Mouse (Mus musculus): ENCODE results near the gene Rbbp4. TPM values are rescaled to one million over a fixed set of nuclear protein-coding genes. Genes with fewer than 3 reads are reported as not detected.

Gene Rbbp4
- polyA plus RNA-seq, 1 experiment: 64.5 TPM

DNA sequence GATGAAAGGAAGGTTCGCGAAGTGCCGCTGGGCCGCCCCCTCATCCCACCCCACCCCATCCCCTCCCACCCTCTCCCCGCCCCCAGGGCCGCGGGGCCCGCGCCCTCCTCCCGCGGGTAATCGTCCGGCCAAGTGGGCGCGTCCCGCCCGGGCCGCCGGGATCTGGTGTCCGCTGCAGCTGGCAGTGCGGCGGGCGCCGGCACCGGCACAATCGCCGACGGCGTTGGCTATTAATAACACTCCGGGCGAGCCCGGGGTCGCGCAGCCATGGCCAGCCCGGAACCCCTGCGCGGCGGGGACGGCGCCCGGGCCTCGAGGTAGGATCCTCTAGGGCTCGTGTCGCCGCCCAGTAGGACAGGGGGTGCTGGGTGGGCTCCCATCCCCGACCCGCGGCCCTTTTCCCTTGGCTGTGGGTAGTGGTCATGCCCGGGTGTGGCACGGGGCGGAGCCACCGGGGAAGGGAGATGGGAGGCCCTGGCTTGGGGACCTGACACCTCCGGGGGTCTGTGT lies 47.6 kb downstream of the Rbbp4 start, which contains the start of gene Sync:
Gene Sync, plus strand, starts transcription at position 146 of the 510 bp plus-strand sequence.
- no peak within 1 kb of the TSS for H3K27ac ChIP-seq (ENCODE audit: insufficient read depth, low read length)
- TF ChIP-seq CTCF (IDR thresholded peaks at IDR 0.05; ENCODE audit: extremely low read depth, insufficient read depth, low read length) (no peak), POLR2A (IDR thresholded peaks at IDR 0.05; ENCODE audit: extremely low read depth, insufficient read depth, low read length) (no peak)
- H3K4me3 ChIP-seq (ENCODE audit: insufficient read depth, low read length): peak within 1 kb of the TSS; percentile 33; the same call in 1 of the 2 replicates
- peaks cover 3% of the 10 kb centered on the region; the same call in 1 of the 2 replicates for H3K4me1 ChIP-seq (ENCODE audit: control insufficient read depth, insufficient read depth, low read length)

DNA sequence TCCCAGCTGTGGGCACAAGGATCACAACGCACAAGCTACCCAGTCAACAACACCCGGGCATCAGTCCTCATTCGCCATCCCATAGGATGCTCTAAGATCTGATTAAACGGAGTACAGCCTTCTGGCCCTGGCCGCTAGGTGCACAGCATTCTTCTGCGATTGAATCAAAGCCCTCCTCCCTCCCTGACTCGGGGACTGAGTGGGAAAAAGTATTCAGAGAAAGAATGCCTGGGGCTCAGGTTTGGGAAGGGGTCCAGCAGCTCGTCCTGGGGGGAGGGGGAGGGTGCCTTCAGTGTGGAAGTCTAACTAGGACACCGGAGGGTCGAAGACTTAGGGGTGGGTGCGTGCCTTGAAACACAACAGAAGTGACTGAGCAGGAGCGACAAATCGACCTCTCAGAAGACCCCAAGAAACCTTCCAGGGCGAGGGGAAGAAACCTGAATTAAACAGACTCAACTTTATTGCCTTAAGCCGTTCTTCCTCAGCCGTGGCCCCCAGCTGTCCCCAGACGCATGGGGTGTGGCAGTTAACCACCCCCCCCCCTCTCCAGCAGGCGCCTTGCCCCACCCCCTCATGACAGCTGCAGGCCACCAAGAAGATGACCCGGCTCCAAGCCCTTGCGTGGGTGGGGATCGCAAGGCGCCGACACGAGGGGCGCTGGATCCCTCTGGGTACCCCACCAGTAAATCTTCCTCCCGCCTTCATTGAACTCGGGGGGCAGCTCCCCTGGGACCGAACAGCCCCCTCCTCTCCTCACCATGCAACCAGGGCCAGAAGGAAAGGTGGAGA lies 48.3 kb downstream of the Rbbp4 start:
- peaks cover 3% of the 10 kb centered on the region; the same call in 1 of the 2 replicates for H3K4me1 ChIP-seq (ENCODE audit: control insufficient read depth, insufficient read depth, low read length)
- H3K27ac ChIP-seq (ENCODE audit: insufficient read depth, low read length): no peak overlapping the region
- peak overlapping the region; percentile 33; the same call in 1 of the 2 replicates for H3K4me3 ChIP-seq (ENCODE audit: insufficient read depth, low read length)
- no peak for TF ChIP-seq CTCF (IDR thresholded peaks at IDR 0.05; ENCODE audit: extremely low read depth, insufficient read depth, low read length)
- TF ChIP-seq POLR2A (IDR thresholded peaks at IDR 0.05; ENCODE audit: extremely low read depth, insufficient read depth, low read length): no peak

DNA sequence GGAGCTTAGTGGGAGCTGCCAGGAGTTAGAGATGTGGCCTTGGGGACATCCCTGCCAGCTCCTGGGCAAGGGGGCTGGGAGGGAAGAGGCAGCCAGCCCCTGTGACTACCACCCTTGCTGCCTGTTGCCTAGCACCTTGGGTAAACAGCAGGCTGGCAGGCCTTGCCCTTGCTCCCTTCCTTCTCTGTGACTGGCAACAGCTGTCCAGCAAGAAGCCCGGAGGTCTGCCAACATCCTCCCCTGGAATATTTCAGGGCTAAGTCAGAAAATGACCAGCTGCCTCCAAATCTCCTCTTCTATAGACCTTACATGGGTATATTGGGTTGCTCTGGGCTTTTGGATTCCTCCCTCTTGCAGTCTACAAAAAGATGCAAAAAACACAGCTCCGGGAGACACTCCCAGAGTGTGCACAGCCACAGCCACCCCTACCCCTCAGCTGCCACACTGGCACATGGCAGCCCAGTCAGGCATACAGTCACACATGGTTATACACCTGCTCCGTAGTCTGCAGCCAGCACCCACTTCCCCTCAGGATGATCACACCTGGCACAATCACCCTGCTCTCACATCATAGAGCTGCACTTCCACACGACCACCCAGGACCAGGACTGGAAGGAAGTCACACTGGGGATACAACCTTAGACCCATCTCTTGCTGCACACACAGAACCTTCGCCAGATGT lies 49.0 kb downstream of the Rbbp4 start:
- peaks cover 3% of the 10 kb centered on the region; the same call in 1 of the 2 replicates for H3K4me1 ChIP-seq (ENCODE audit: control insufficient read depth, insufficient read depth, low read length)
- no peak overlapping the region for H3K27ac ChIP-seq (ENCODE audit: insufficient read depth, low read length)
- peak overlapping the region; percentile 33; the same call in 1 of the 2 replicates for H3K4me3 ChIP-seq (ENCODE audit: insufficient read depth, low read length)
- no peak for TF ChIP-seq CTCF (IDR thresholded peaks at IDR 0.05; ENCODE audit: extremely low read depth, insufficient read depth, low read length)
- TF ChIP-seq POLR2A (IDR thresholded peaks at IDR 0.05; ENCODE audit: extremely low read depth, insufficient read depth, low read length): no peak

DNA sequence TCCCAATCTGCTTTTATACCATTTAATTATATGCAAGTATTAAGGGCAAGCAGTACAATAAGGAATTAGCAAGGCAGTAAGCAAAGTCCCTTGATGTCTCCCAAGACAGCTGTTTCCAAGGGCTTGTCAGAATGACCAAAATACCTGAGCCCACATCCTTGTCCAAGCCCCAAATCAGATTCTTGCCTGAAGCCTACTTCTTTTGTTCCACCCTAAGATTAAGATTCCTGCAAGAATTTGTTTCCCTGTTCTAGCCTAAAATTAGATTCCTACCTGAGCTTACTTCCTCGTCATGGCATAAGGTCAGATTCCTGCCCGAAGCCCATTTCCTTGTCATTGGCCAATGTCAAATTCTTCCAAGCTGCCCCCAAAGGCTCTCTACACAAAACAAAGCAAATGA lies 50.5 kb downstream of the Rbbp4 start:
- TF ChIP-seq CTCF (IDR thresholded peaks at IDR 0.05; ENCODE audit: extremely low read depth, insufficient read depth, low read length) (no peak), POLR2A (IDR thresholded peaks at IDR 0.05; ENCODE audit: extremely low read depth, insufficient read depth, low read length) (no peak)
- Histone ChIP-seq H3K4me3 (ENCODE audit: insufficient read depth, low read length) (no peak overlapping the region), H3K27ac (ENCODE audit: insufficient read depth, low read length) (no peak overlapping the region), H3K4me1 (ENCODE audit: control insufficient read depth, insufficient read depth, low read length) (peaks cover 3% of the 10 kb centered on the region; the same call in 1 of the 2 replicates)

DNA sequence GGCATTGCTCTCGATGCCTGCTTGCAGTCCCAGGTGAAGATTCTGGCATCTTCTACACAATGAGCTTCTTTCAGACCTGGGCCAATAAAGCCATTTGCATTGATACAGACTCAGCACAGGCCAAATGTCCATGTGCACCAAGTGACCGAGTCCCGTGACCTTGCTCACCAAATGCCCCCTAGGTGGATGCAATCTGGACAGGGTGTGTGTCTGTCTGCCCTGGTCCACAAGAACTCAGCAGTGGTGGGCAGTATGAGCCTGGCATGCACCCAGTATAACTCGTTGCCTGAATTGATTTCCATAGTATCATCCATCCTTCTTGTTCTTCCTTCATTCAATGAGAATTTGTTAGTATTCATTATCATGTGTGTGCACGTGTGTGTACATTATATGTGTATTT lies 51.9 kb downstream of the Rbbp4 start:
- Histone ChIP-seq H3K4me3 (ENCODE audit: insufficient read depth, low read length) (no peak overlapping the region), H3K4me1 (ENCODE audit: control insufficient read depth, insufficient read depth, low read length) (peaks cover 3% of the 10 kb centered on the region; the same call in 1 of the 2 replicates), H3K27ac (ENCODE audit: insufficient read depth, low read length) (no peak overlapping the region)
- no peak for TF ChIP-seq POLR2A (IDR thresholded peaks at IDR 0.05; ENCODE audit: extremely low read depth, insufficient read depth, low read length)
- TF ChIP-seq CTCF (IDR thresholded peaks at IDR 0.05; ENCODE audit: extremely low read depth, insufficient read depth, low read length): no peak

DNA sequence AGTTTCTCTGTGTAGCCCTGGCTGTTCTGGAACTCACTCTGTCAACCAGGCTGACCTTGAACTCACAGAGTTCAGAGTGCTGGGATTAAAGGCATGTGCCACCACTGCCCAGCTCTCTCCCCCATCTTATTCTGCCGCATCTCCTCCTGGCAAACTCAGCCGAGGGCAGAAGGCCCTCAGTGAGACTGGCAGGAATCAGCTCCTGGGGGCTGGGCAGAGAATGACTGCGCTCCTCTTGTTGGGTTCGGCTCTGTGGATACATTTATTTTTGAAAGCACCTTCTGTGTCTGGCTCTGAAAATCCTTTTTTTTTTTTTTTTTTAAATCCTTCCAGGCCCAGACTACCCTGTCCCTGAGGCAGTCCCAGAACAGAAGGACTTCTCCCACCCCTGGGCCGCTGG lies 52.4 kb downstream of the Rbbp4 start:
- Histone ChIP-seq H3K4me3 (ENCODE audit: insufficient read depth, low read length) (no peak overlapping the region), H3K4me1 (ENCODE audit: control insufficient read depth, insufficient read depth, low read length) (peaks cover 3% of the 10 kb centered on the region; the same call in 1 of the 2 replicates), H3K27ac (ENCODE audit: insufficient read depth, low read length) (no peak overlapping the region)
- TF ChIP-seq POLR2A (IDR thresholded peaks at IDR 0.05; ENCODE audit: extremely low read depth, insufficient read depth, low read length) (no peak), CTCF (IDR thresholded peaks at IDR 0.05; ENCODE audit: extremely low read depth, insufficient read depth, low read length) (no peak)

DNA sequence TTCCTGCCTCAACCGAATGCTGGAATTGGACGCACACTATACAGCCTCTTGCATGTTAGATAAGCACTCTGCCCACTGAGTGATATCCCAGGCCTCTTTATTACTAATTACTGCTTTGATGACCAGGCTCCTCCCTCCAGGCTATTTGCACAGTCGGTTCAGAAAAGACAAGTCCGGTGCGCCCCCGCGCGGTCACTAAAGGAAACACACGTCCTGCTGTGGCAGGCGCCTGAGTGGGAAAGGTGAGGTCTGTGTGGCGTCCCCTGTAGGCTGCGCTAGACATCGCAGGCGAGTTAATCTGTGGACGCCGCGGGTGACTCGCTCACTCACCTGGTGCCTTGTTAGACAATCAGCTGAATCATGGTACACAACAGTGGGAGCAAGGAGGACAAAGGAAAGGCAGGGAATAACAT lies 58.7 kb downstream of the Rbbp4 start:
- TF ChIP-seq POLR2A (IDR thresholded peaks at IDR 0.05; ENCODE audit: extremely low read depth, insufficient read depth, low read length) (no peak), CTCF (IDR thresholded peaks at IDR 0.05; ENCODE audit: extremely low read depth, insufficient read depth, low read length) (peak; percentile 98)

DNA sequence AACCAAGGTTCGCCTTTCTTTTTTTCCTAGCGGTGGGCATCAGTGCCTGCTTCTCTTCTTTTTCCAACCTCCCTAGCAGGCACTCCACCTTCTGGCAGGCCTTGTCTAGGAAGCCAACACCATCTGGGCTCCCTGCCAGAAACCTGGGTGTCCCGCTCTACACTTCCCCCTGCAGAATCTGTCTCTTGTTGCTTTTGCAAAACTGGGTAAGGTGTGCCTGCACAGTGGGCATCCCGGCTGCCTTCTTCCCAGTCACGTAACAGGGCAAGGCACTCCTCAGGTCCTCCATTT lies 62.5 kb downstream of the Rbbp4 start:
- H3K4me1 ChIP-seq (ENCODE audit: control insufficient read depth, insufficient read depth, low read length): no peaks in the 10 kb centered on the region
- TF ChIP-seq CTCF (IDR thresholded peaks at IDR 0.05; ENCODE audit: extremely low read depth, insufficient read depth, low read length) (0 out of 2 replicates have a peak, but pooled peaks have one; percentile 2), POLR2A (IDR thresholded peaks at IDR 0.05; ENCODE audit: extremely low read depth, insufficient read depth, low read length) (no peak)
- no peak overlapping the region for H3K4me3 ChIP-seq (ENCODE audit: insufficient read depth, low read length)
- H3K27ac ChIP-seq (ENCODE audit: insufficient read depth, low read length): no peak overlapping the region

More for the DNA sequence above, 58.7 kb downstream of the Rbbp4 start:
- Histone ChIP-seq H3K4me1 (ENCODE audit: control insufficient read depth, insufficient read depth, low read length) (no peaks in the 10 kb centered on the region), H3K4me3 (ENCODE audit: insufficient read depth, low read length) (no peak overlapping the region), H3K27ac (ENCODE audit: insufficient read depth, low read length) (no peak overlapping the region)

DNA sequence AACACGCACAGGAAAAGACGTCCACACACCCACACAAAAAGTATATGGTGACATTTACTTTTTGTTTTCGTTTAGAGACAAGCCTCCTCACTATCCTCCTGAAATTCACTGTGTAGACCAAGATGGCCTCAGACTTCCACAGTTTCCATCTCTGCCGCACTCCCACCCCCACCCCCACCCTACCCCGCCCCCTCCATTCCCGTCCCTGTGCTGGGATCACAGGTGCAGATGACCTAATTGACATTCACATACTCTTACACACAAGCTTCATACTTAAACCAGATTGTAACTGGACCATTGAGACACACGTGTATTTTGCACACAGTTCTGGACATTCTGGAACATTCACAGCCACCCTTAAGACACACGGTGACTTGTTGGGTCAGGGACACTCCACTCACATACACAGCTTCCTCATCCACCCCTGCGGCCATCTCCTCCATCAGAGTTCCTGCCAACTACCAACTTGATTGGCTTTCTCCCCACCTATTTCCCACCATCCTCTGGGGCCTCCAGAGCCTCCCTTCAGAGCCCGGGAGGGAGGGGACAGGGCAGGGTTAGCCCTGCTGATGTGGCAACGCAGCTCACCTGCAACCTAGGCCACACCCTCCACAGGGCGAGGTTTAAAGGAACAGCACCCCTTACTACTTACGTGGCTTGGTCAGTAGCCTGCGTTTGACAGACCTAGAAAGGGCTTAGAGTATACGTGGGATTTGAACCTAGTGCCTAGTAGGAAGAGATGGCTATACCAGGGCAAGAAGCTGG lies 63.0 kb downstream of the Rbbp4 start:
- Histone ChIP-seq H3K27ac (ENCODE audit: insufficient read depth, low read length) (no peak overlapping the region), H3K4me3 (ENCODE audit: insufficient read depth, low read length) (no peak overlapping the region), H3K4me1 (ENCODE audit: control insufficient read depth, insufficient read depth, low read length) (no peaks in the 10 kb centered on the region)
- TF ChIP-seq CTCF (IDR thresholded peaks at IDR 0.05; ENCODE audit: extremely low read depth, insufficient read depth, low read length) (no peak), POLR2A (IDR thresholded peaks at IDR 0.05; ENCODE audit: extremely low read depth, insufficient read depth, low read length) (no peak)
